Comparison of ENCODE assay signal across 9 mouse cellular contexts in the genomic region with DNA sequence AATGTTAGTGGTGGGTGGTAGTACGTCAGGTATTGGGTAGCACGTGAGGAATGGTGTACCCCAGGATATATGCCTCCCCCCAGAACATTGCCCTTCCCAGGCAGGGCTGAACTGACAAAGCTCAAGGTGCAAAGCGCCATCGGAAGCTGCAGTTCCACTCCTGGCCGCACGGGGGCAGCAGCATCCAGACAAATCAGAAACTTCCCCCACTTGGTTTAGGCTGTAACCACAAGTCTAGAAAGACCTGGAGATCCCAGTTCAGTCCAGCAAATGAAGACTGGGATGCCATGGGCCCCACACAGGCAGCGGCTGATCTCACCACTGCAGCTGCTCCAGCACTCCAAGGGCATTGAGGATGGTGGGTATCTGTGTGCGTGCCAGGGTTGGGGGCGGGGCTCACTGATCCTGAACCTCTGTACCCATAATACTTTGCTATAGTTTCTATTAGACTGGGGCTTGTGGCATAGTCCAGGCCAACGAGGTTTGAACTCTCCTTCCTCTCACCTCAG. TPM values are rescaled to one million over a fixed set of nuclear protein-coding genes. Genes with fewer than 3 reads are reported as not detected.
DNase-seq lines count a peak whose midpoint lies in the region; ATAC-seq and TF ChIP-seq lines count a peak whose summit lies in the region.
"Had no signal": no experiment of that assay in that cellular context is flagged by ENCODE, and none has a peak within 500 bp of the region (broad histone marks: within the 10 kb centered on the region; RNA-seq: fewer than 3 reads in every experiment).

No protein-coding gene starts in this region.

- peak; percentile 50; the same call in 1 of the 2 replicates for ATAC-seq in embryonic facial prominence, embryonic 15.5 days (ENCODE audit: insufficient number of reproducible peaks, low FRiP score, low TSS enrichment, low read depth)
- peak; percentile 53; the same call in 1 of the 2 replicates for ATAC-seq in kidney, embryonic 14.5 days (ENCODE audit: low FRiP score, low TSS enrichment)
- peak; percentile 45 for ATAC-seq in stomach, embryonic 16.5 days (ENCODE audit: insufficient read depth, low FRiP score)

- TF ChIP-seq POLR2A in bone marrow, adult 2 months (IDR thresholded peaks at IDR 0.05; ENCODE audit: borderline replicate concordance, control insufficient read depth, low read depth, low read length), result peak; percentile 43; the same call in 1 of the 2 replicates
- no peak for TF ChIP-seq POLR2A in liver, adult 2 months (IDR thresholded peaks at IDR 0.05; ENCODE audit: extremely low read depth, insufficient read depth, low read length)

- no peak overlapping the region; the same call in 1 of the 2 replicates for H3K4me2 ChIP-seq in embryonic facial prominence, embryonic 15.5 days (replicated peaks)
- H3K4me2 ChIP-seq in kidney, embryonic 14.5 days (replicated peaks; ENCODE audit: low read depth, low read length), result no peak overlapping the region
- H3K4me2 ChIP-seq in stomach, embryonic 16.5 days (ENCODE audit: low read depth, low read length), result 0 out of 2 replicates have a peak overlapping the region, but pooled peaks have one; percentile 9

- 18% methylated on average over 10 of the region's 10 CpGs for WGBS in bone marrow, adult 2 months
- WGBS in embryonic facial prominence, embryonic 15.5 days, result 19% methylated on average over 10 of the region's 10 CpGs
- WGBS in heart, embryonic 10.5 days, result 21% methylated on average over 10 of the region's 10 CpGs
- 26% methylated on average over 10 of the region's 10 CpGs for WGBS in kidney, embryonic 14.5 days
- 16% methylated on average over 10 of the region's 10 CpGs for WGBS in liver, adult 2 months
- WGBS in stomach, embryonic 16.5 days, result 12% methylated on average over 10 of the region's 10 CpGs

- H3K27ac ChIP-seq in bone marrow, adult 2 months (ENCODE audit: control insufficient read depth, insufficient read depth, low read depth, low read length, poor library complexity), result no peak overlapping the region
- H3K27ac ChIP-seq in embryonic facial prominence, embryonic 15.5 days (replicated peaks), result no peak overlapping the region
- peak overlapping the region; percentile 29; the same call in 1 of the 2 replicates for H3K27ac ChIP-seq in heart, embryonic 10.5 days
- no peak overlapping the region for H3K27ac ChIP-seq in kidney, embryonic 14.5 days (ENCODE audit: low read depth, low read length)
- no peak overlapping the region for H3K27ac ChIP-seq in liver, adult 2 months (replicated peaks; ENCODE audit: insufficient read depth, low read depth, low read length)
- peak overlapping the region; percentile 70 for H3K27ac ChIP-seq in stomach, embryonic 16.5 days (ENCODE audit: low read length)

- H3K9me3 ChIP-seq in embryonic facial prominence, embryonic 15.5 days (replicated peaks), result no peaks in the 10 kb centered on the region
- H3K9me3 ChIP-seq in heart, embryonic 10.5 days, result no peaks in the 10 kb centered on the region
- H3K9me3 ChIP-seq in kidney, embryonic 14.5 days (ENCODE audit: control insufficient read depth, low read length), result no peaks in the 10 kb centered on the region
- H3K9me3 ChIP-seq in stomach, embryonic 16.5 days (replicated peaks; ENCODE audit: control insufficient read depth, low read length), result no peaks in the 10 kb centered on the region

- peak; percentile 97 for TF ChIP-seq CTCF in bone marrow, adult 2 months (IDR thresholded peaks at IDR 0.05; ENCODE audit: control insufficient read depth, insufficient read depth, low read length)
- peak; percentile 97 for TF ChIP-seq CTCF in liver, adult 2 months (IDR thresholded peaks at IDR 0.05; ENCODE audit: low read depth, low read length)

- H3K27me3 ChIP-seq in embryonic facial prominence, embryonic 15.5 days, result no peaks in the 10 kb centered on the region
- no peaks in the 10 kb centered on the region for H3K27me3 ChIP-seq in heart, embryonic 10.5 days (ENCODE audit: insufficient read depth, poor library complexity, severe bottlenecking)
- H3K27me3 ChIP-seq in kidney, embryonic 14.5 days (ENCODE audit: control insufficient read depth, insufficient read depth, low read length), result no peaks in the 10 kb centered on the region
- no peaks in the 10 kb centered on the region for H3K27me3 ChIP-seq in liver, adult 2 months (ENCODE audit: control insufficient read depth, insufficient read depth, low read length)
- H3K27me3 ChIP-seq in stomach, embryonic 16.5 days (ENCODE audit: control insufficient read depth, insufficient read depth, low read length), result no peaks in the 10 kb centered on the region

- H3K4me1 ChIP-seq in bone marrow, adult 2 months (ENCODE audit: control insufficient read depth, insufficient read depth, low read length), result no peaks in the 10 kb centered on the region; the same call in 1 of the 2 replicates
- 0 out of 2 replicates have a peak, but pooled peaks cover 3% of the 10 kb centered on the region for H3K4me1 ChIP-seq in embryonic facial prominence, embryonic 15.5 days
- H3K4me1 ChIP-seq in heart, embryonic 10.5 days, result peaks cover 6% of the 10 kb centered on the region
- H3K4me1 ChIP-seq in kidney, embryonic 14.5 days (ENCODE audit: control insufficient read depth, insufficient read depth, low read length), result no peaks in the 10 kb centered on the region
- H3K4me1 ChIP-seq in liver, adult 2 months (ENCODE audit: control insufficient read depth, insufficient read depth, low read length), result peaks cover 10% of the 10 kb centered on the region
- H3K4me1 ChIP-seq in stomach, embryonic 16.5 days (ENCODE audit: control insufficient read depth, insufficient read depth, low read length), result peaks cover 6% of the 10 kb centered on the region

- H3K4me3 ChIP-seq in bone marrow, adult 2 months (replicated peaks; ENCODE audit: control insufficient read depth, low read depth, low read length), result no peak overlapping the region
- H3K4me3 ChIP-seq in embryonic facial prominence, embryonic 15.5 days (replicated peaks), result no peak overlapping the region
- H3K4me3 ChIP-seq in heart, embryonic 10.5 days, result no peak overlapping the region
- H3K4me3 ChIP-seq in kidney, embryonic 14.5 days (ENCODE audit: low read length), result no peak overlapping the region
- H3K4me3 ChIP-seq in liver, adult 2 months (ENCODE audit: insufficient read depth, low read depth, low read length), result no peak overlapping the region
- H3K4me3 ChIP-seq in stomach, embryonic 16.5 days (replicated peaks; ENCODE audit: low read length), result no peak overlapping the region
- H3K4me3 ChIP-seq: erythroblast, embryonic 14.5 days had no signal

- peak; percentile 66 for DNase-seq in CD4-positive helper T cell, adult 2 months (ENCODE audit: low read depth, low spot score)
- peak; percentile 90 for DNase-seq in heart, embryonic 10.5 days (ENCODE audit: low spot score)
- DNase-seq in liver, adult 2 months (ENCODE audit: extremely low read depth, low read depth, low spot score), result peak; percentile 65
- peak; percentile 75 to 77 for DNase-seq in natural killer cell, adult 2 months (ENCODE audit: low spot score in 2 of 2)

- H3K9ac ChIP-seq in embryonic facial prominence, embryonic 15.5 days, result no peak overlapping the region
- no peak overlapping the region for H3K9ac ChIP-seq in kidney, embryonic 14.5 days (ENCODE audit: low read depth, low read length)
- no peak overlapping the region for H3K9ac ChIP-seq in liver, adult 2 months (ENCODE audit: low read depth, low read length)
- H3K9ac ChIP-seq in stomach, embryonic 16.5 days (ENCODE audit: low read length), result peak overlapping the region; percentile 43; the same call in 1 of the 2 replicates

- H3K36me3 ChIP-seq in embryonic facial prominence, embryonic 15.5 days, result peaks cover 29% of the 10 kb centered on the region
- H3K36me3 ChIP-seq in heart, embryonic 10.5 days, result peaks cover 41% of the 10 kb centered on the region
- H3K36me3 ChIP-seq in kidney, embryonic 14.5 days (ENCODE audit: control insufficient read depth, insufficient read depth, low read length), result peaks cover 9% of the 10 kb centered on the region; the same call in 1 of the 2 replicates
- 0 out of 2 replicates have a peak, but pooled peaks cover 2% of the 10 kb centered on the region for H3K36me3 ChIP-seq in liver, adult 2 months (ENCODE audit: control insufficient read depth, insufficient read depth, low read length)
- peaks cover 9% of the 10 kb centered on the region for H3K36me3 ChIP-seq in stomach, embryonic 16.5 days (ENCODE audit: control insufficient read depth, insufficient read depth, low read length)

- H3K79me2 ChIP-seq in liver, adult 2 months (ENCODE audit: control insufficient read depth, insufficient read depth, low read length), result no peaks in the 10 kb centered on the region

RNA-seq across cellular contexts. Expression of gene Ctrc, which starts 11.3 kb away (rescaled TPM):
- polyA plus RNA-seq in bone marrow, adult 2 months (2011; ENCODE audit: insufficient read depth, insufficient read length, low replicate concordance, missing spikeins), result not detected in 2 replicates
- not detected in 2 replicates for polyA plus RNA-seq in embryonic facial prominence, embryonic 15.5 days (2015; fragmentation: Nextera tagmentation; extraction: Ambion mirVana)
- not detected in 2 replicates for polyA plus RNA-seq in heart, embryonic 10.5 days (2016; fragmentation: Nextera tagmentation; extraction: Ambion mirVana)
- not detected in 2 replicates for polyA plus RNA-seq in kidney, embryonic 14.5 days (2014; fragmentation: Nextera tagmentation; extraction: Ambion mirVana)
- total RNA-seq in liver, adult 2 months (2014; rRNA removed), result 0.34 and 0.83 TPM in 2 replicates
- polyA plus RNA-seq in liver, adult 2 months (2012; rRNA removed), result 0.24 TPM in 1 of 2 replicates, not detected in the other
- polyA plus RNA-seq in stomach, embryonic 16.5 days (2015; fragmentation: Nextera tagmentation; extraction: Ambion mirVana), result 0.18 and 0.67 TPM in 2 replicates
- polyA plus RNA-seq: erythroblast, embryonic 14.5 days had no signal

RNA-seq across cellular contexts. Expression of gene Efhd2, which starts 17.2 kb away (rescaled TPM):
- 15.9 and 23.8 TPM in 2 replicates for polyA plus RNA-seq in bone marrow, adult 2 months (2011; ENCODE audit: insufficient read depth, insufficient read length, low replicate concordance, missing spikeins)
- 81.7 and 83.2 TPM in 2 replicates for polyA plus RNA-seq in embryonic facial prominence, embryonic 15.5 days (2015; fragmentation: Nextera tagmentation; extraction: Ambion mirVana)
- 139 and 151 TPM in 2 replicates for polyA plus RNA-seq in heart, embryonic 10.5 days (2016; fragmentation: Nextera tagmentation; extraction: Ambion mirVana)
- polyA plus RNA-seq in kidney, embryonic 14.5 days (2014; fragmentation: Nextera tagmentation; extraction: Ambion mirVana), result 29.5 and 30.3 TPM in 2 replicates
- 13.1 and 15.0 TPM in 2 replicates for total RNA-seq in liver, adult 2 months (2014; rRNA removed)
- polyA plus RNA-seq in liver, adult 2 months (2012; rRNA removed), result 40.7 and 46.1 TPM in 2 replicates
- 108 and 110 TPM in 2 replicates for polyA plus RNA-seq in stomach, embryonic 16.5 days (2015; fragmentation: Nextera tagmentation; extraction: Ambion mirVana)

RNA-seq across cellular contexts. Expression of gene Cela2a, which starts 31.5 kb away (rescaled TPM):
- not detected in 2 replicates for polyA plus RNA-seq in bone marrow, adult 2 months (2011; ENCODE audit: insufficient read depth, insufficient read length, low replicate concordance, missing spikeins)
- not detected in 2 replicates for polyA plus RNA-seq in embryonic facial prominence, embryonic 15.5 days (2015; fragmentation: Nextera tagmentation; extraction: Ambion mirVana)
- polyA plus RNA-seq in heart, embryonic 10.5 days (2016; fragmentation: Nextera tagmentation; extraction: Ambion mirVana), result not detected in 2 replicates
- polyA plus RNA-seq in kidney, embryonic 14.5 days (2014; fragmentation: Nextera tagmentation; extraction: Ambion mirVana), result not detected in 2 replicates
- total RNA-seq in liver, adult 2 months (2014; rRNA removed), result 80.9 and 238 TPM in 2 replicates
- polyA plus RNA-seq in liver, adult 2 months (2012; rRNA removed), result 3.6 and 4.8 TPM in 2 replicates
- polyA plus RNA-seq in stomach, embryonic 16.5 days (2015; fragmentation: Nextera tagmentation; extraction: Ambion mirVana), result 754 and 1,267 TPM in 2 replicates
- polyA plus RNA-seq: erythroblast, embryonic 14.5 days had no signal

Comparison
In these comparisons a context has a peak if more than half of its experiments do, and no peak if none do; other contexts are left out.
1. H3K27ac ChIP-seq: peak in heart, embryonic 10.5 days (single experiment) and stomach, embryonic 16.5 days (single experiment); none in bone marrow, adult 2 months (single experiment), embryonic facial prominence, embryonic 15.5 days (single experiment), kidney, embryonic 14.5 days (single experiment) and liver, adult 2 months (single experiment).
2. RNA of gene Cela2a, which starts 31.5 kb away (polyA plus RNA-seq): 754 to 1,267 TPM in stomach, embryonic 16.5 days; 3.6 to 4.8 TPM in liver, adult 2 months, not detected in kidney, embryonic 14.5 days, not detected in bone marrow, adult 2 months, not detected in embryonic facial prominence, embryonic 15.5 days and not detected in heart, embryonic 10.5 days; every median in the first group is over 100 times any median in the second.
3. Peak in every context shown above with its lines, with median percentiles within 50 percentile points of each other: DNase-seq and ATAC-seq.